Mouse (Mus musculus) heart, embryonic 11.5 days (tissue): ENCODE measurements around the gene Tbc1d10c. TPM values are rescaled to one million over a fixed set of nuclear protein-coding genes. Genes with fewer than 3 reads are reported as not detected.

Experiments
- ATAC-seq: fragments of 200-750 bp; cut with Nextera tagmentation; replicated peaks from 2 replicates; pipeline ENCODE4 v1.8.0; 2017; ENCODE audit warnings: moderate library complexity; ENCODE audit not compliant: insufficient number of reproducible peaks, low FRiP score, low TSS enrichment
- H3K27ac ChIP-seq: fragments of 300-500 bp; sonication (generic); 2 replicates; pipeline ENCODE4 v1.5.1; 2014; ENCODE audit warnings: mild to moderate bottlenecking, low read depth, low read length
- H3K27me3 ChIP-seq: fragments of 300-500 bp; sonication (generic); 2 replicates; pipeline ENCODE4 v1.6.1; 2014; ENCODE audit warnings: mild to moderate bottlenecking, low read length, mixed read lengths; ENCODE audit not compliant: control insufficient read depth, insufficient read depth
- H3K36me3 ChIP-seq: fragments of 300-500 bp; sonication (generic); 2 replicates; pipeline ENCODE4 v1.6.1; 2014; ENCODE audit warnings: mild to moderate bottlenecking, low read length, moderate library complexity, mixed read lengths; ENCODE audit not compliant: control insufficient read depth, insufficient read depth
- H3K4me1 ChIP-seq: fragments of 300-500 bp; sonication (generic); 2 replicates; pipeline ENCODE4 v1.6.1; 2014; ENCODE audit warnings: low read length; ENCODE audit not compliant: control insufficient read depth, insufficient read depth
- H3K4me2 ChIP-seq: fragments of 300-500 bp; sonication (generic); 2 replicates; pipeline ENCODE4 v1.6.1; 2014; ENCODE audit warnings: mild to moderate bottlenecking, moderate library complexity
- H3K4me3 ChIP-seq: fragments of 300-500 bp; sonication (generic); 2 replicates; pipeline ENCODE4 v1.5.1; 2014; ENCODE audit warnings: low read depth, low read length
- H3K9ac ChIP-seq: fragments of 300-500 bp; sonication (generic); 2 replicates; pipeline ENCODE4 v1.6.1; 2014; ENCODE audit warnings: mild to moderate bottlenecking, low read depth, low read length, moderate library complexity
- H3K9me3 ChIP-seq: fragments of 300-500 bp; sonication (generic); replicated peaks from 2 replicates; pipeline ENCODE4 v1.6.1; 2016; ENCODE audit warnings: low read length; ENCODE audit not compliant: control insufficient read depth
- WGBS: fragments of 180-500 bp; shearing (Covaris S2); extraction: QIAGEN DNeasy Blood & Tissue Kit; methylation state at CpG from one replicate; pipeline ENCODE4 v1.1.7; 2014; ENCODE audit not compliant: insufficient replicate concordance; 5-methylcytosine and 5-hydroxymethylcytosine counted together
- polyA plus RNA-seq: library from polyadenylated mRNA; unstranded; fragments of >200 nt; fragmentation: Nextera tagmentation; extraction: Ambion mirVana; gene quantifications from 2 replicates; pipeline ENCODE4 v1.2.1, GENCODE M21; 2014

Gene Tbc1d10c
- polyA plus RNA-seq, 1 experiment from 2014 or later, result 1.0 TPM

- H3K9me3 ChIP-seq, result no peaks in the 10 kb centered on the region
- peaks cover 7% of the 10 kb centered on the region; the same call in 1 of the 2 replicates for H3K4me1 ChIP-seq
- H3K4me3 ChIP-seq, result no peak overlapping the region
- no peak overlapping the region for H3K9ac ChIP-seq
- H3K36me3 ChIP-seq, result no peaks in the 10 kb centered on the region
- H3K27ac ChIP-seq, result no peak overlapping the region
- H3K27me3 ChIP-seq, result peaks cover 10% of the 10 kb centered on the region; the same call in 1 of the 2 replicates
- WGBS, result 66% methylated on average over 4 of the region's 4 CpGs
- no peak overlapping the region for H3K4me2 ChIP-seq
- no peak for ATAC-seq
Observed at GRCm38 (mm10) chr19:4228891-4229290, 37.8 kb upstream of the Tbc1d10c start.

- no peak overlapping the region for H3K4me2 ChIP-seq
- H3K36me3 ChIP-seq, result no peaks in the 10 kb centered on the region
- no peak for ATAC-seq
- H3K4me3 ChIP-seq, result no peak overlapping the region
- 17% methylated on average over 8 of the region's 8 CpGs for WGBS
- no peak overlapping the region for H3K9ac ChIP-seq
- peaks cover 10% of the 10 kb centered on the region; the same call in 1 of the 2 replicates for H3K27me3 ChIP-seq
- H3K4me1 ChIP-seq, result peaks cover 7% of the 10 kb centered on the region; the same call in 1 of the 2 replicates
- H3K9me3 ChIP-seq, result no peaks in the 10 kb centered on the region
- H3K27ac ChIP-seq, result no peak overlapping the region
Observed at GRCm38 (mm10) chr19:4227894-4228678, 37.0 kb upstream of the Tbc1d10c start.

DNA sequence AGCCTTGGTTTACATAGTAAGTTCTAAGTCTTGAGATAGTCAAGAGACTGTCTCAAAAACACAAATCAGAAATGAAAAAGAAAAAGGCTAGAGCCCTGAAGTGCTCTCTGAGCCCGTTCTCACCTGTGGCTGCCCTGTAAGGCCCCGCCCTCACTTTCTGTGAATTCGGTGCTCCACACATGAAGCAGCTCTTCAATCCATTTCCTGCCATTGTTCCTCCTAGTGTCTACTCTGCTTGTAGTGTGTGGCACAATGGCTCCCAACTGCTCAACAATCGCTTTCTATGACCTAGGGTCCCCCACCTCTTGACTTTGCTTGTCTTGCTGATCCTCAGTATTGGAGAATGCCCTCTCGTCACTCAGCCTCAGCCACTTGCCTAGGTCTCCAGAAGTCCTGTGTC is 36.4 kb upstream of the Tbc1d10c start:
- no peak overlapping the region for H3K4me2 ChIP-seq
- H3K9me3 ChIP-seq, result no peaks in the 10 kb centered on the region
- H3K27me3 ChIP-seq, result peaks cover 10% of the 10 kb centered on the region; the same call in 1 of the 2 replicates
- no peak overlapping the region for H3K4me3 ChIP-seq
- H3K9ac ChIP-seq, result no peak overlapping the region
- no peak overlapping the region for H3K27ac ChIP-seq
- H3K4me1 ChIP-seq, result peaks cover 6% of the 10 kb centered on the region; the same call in 1 of the 2 replicates
- 61% methylated on average over 5 of the region's 5 CpGs for WGBS
- no peak for ATAC-seq
- H3K36me3 ChIP-seq, result no peaks in the 10 kb centered on the region

DNA sequence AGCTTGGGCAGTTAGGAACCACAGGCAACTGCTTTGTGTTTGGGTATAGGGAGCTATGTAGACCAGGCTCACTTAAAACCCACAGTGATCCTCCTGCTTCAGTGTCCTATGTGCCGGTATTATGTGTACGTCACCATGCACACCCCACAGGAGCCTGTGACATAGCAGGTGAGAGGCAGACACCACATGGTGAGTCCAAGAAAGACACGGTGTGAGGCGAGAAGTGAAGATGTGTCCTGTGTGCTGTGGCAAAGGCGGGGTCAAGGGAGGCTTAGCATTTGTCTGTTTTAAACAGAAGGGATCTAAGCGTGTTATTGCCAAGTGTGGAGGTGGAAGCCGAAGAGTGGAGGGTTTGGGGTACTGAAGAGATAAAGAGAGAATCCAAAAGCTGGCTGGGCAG is 35.7 kb upstream of the Tbc1d10c start:
- peaks cover 15% of the 10 kb centered on the region; the same call in 1 of the 2 replicates for H3K27me3 ChIP-seq
- no peaks in the 10 kb centered on the region for H3K36me3 ChIP-seq
- H3K27ac ChIP-seq, result no peak overlapping the region
- ATAC-seq, result no peak
- no peak overlapping the region for H3K9ac ChIP-seq
- H3K4me1 ChIP-seq, result peaks cover 9% of the 10 kb centered on the region; the same call in 1 of the 2 replicates
- no peak overlapping the region for H3K4me3 ChIP-seq
- 81% methylated on average over 7 of the region's 7 CpGs for WGBS
- H3K9me3 ChIP-seq, result no peaks in the 10 kb centered on the region
- H3K4me2 ChIP-seq, result no peak overlapping the region

- 78% methylated on average over 11 of the region's 11 CpGs for WGBS
- ATAC-seq, result no peak
- Histone ChIP-seq H3K27me3 (peaks cover 19% of the 10 kb centered on the region), H3K36me3 (no peaks in the 10 kb centered on the region), H3K4me1 (peaks cover 28% of the 10 kb centered on the region), H3K4me2 (no peak overlapping the region), H3K9me3 (no peaks in the 10 kb centered on the region), H3K27ac (no peak overlapping the region), H3K9ac (0 out of 2 replicates have a peak overlapping the region, but pooled peaks have one; percentile 16), H3K4me3 (no peak overlapping the region)
Observed at GRCm38 (mm10) chr19:4222165-4222564, 31.1 kb upstream of the Tbc1d10c start.

GRCm38 (mm10) chr19:4220957-4221743 is 30.1 kb upstream of the Tbc1d10c start:
- peaks cover 25% of the 10 kb centered on the region for H3K27me3 ChIP-seq
- H3K36me3 ChIP-seq, result no peaks in the 10 kb centered on the region
- H3K4me1 ChIP-seq, result peaks cover 34% of the 10 kb centered on the region
- H3K27ac ChIP-seq, result peak overlapping the region; percentile 24; the same call in 1 of the 2 replicates
- no peak for ATAC-seq
- 0 out of 2 replicates have a peak overlapping the region, but pooled peaks have one; percentile 22 for H3K9ac ChIP-seq
- peak overlapping the region; percentile 3 for H3K4me2 ChIP-seq
- no peaks in the 10 kb centered on the region for H3K9me3 ChIP-seq
- 30% methylated on average over 14 of the region's 14 CpGs for WGBS
- H3K4me3 ChIP-seq, result no peak overlapping the region

- no peak overlapping the region for H3K27ac ChIP-seq
- no peak overlapping the region for H3K9ac ChIP-seq
- 54% methylated on average over 4 of the region's 4 CpGs for WGBS
- peaks cover 38% of the 10 kb centered on the region for H3K4me1 ChIP-seq
- H3K9me3 ChIP-seq, result no peaks in the 10 kb centered on the region
- H3K27me3 ChIP-seq, result peaks cover 32% of the 10 kb centered on the region
- peak; percentile 60 for ATAC-seq
- no peak overlapping the region for H3K4me3 ChIP-seq
- H3K4me2 ChIP-seq, result peak overlapping the region; percentile 3; the same call in 1 of the 2 replicates
- no peaks in the 10 kb centered on the region for H3K36me3 ChIP-seq
Observed at GRCm38 (mm10) chr19:4220416-4220815, 29.3 kb upstream of the Tbc1d10c start.

GRCm38 (mm10) chr19:4219943-4220342 is 28.9 kb upstream of the Tbc1d10c start:
- Histone ChIP-seq H3K4me2 (peak overlapping the region; percentile 3; the same call in 1 of the 2 replicates), H3K27ac (no peak overlapping the region), H3K4me1 (peaks cover 40% of the 10 kb centered on the region), H3K27me3 (peaks cover 36% of the 10 kb centered on the region), H3K9ac (no peak overlapping the region), H3K36me3 (no peaks in the 10 kb centered on the region), H3K4me3 (no peak overlapping the region), H3K9me3 (no peaks in the 10 kb centered on the region)
- ATAC-seq, result no peak
- 77% methylated on average over 6 of the region's 6 CpGs for WGBS
